Mouse (Mus musculus): ENCODE data around the gene Trim37.
"Not testable (repeated sequence)": the region's sequence is repeated elsewhere in the genome, so short reads cannot be mapped to it uniquely, and the experiment has no call there.

The Trim37 gene

GRCm38 (mm10) chr11:87227056-87227455 lies 100.2 kb downstream of the Trim37 start:
- no peak for DNase-seq (ENCODE audit: low spot score)

- no peak for DNase-seq (ENCODE audit: low spot score)
Measured at GRCm38 (mm10) chr11:87233377-87233776, 106.5 kb downstream of the Trim37 start.

- no peak for DNase-seq (ENCODE audit: low spot score)
Measured at GRCm38 (mm10) chr11:87234743-87235485, 108.0 kb downstream of the Trim37 start.

GRCm38 (mm10) chr11:87235486-87235872 lies 108.6 kb downstream of the Trim37 start:
- DNase-seq (ENCODE audit: low spot score), result no peak

- DNase-seq (ENCODE audit: low spot score), result no peak
Measured at GRCm38 (mm10) chr11:87238891-87239530, 112.1 kb downstream of the Trim37 start.

- no peak for DNase-seq (ENCODE audit: low spot score)
Measured at GRCm38 (mm10) chr11:87240141-87240832, 113.4 kb downstream of the Trim37 start.

- no peak for DNase-seq (ENCODE audit: low spot score)
Measured at GRCm38 (mm10) chr11:87240833-87241215, 113.9 kb downstream of the Trim37 start.

- no peak for DNase-seq (ENCODE audit: low spot score)
Measured at GRCm38 (mm10) chr11:87241256-87241655, 114.4 kb downstream of the Trim37 start.

- DNase-seq (ENCODE audit: low spot score), result no peak
Measured at GRCm38 (mm10) chr11:87245171-87245840, 118.4 kb downstream of the Trim37 start.

- DNase-seq (ENCODE audit: low spot score), result no peak
Measured at GRCm38 (mm10) chr11:87246107-87246651, 119.3 kb downstream of the Trim37 start.

- no peak for DNase-seq (ENCODE audit: low spot score)
Measured at GRCm38 (mm10) chr11:87246724-87247493, 120.0 kb downstream of the Trim37 start.

GRCm38 (mm10) chr11:87247494-87247866 lies 120.6 kb downstream of the Trim37 start:
- no peak for DNase-seq (ENCODE audit: low spot score)

GRCm38 (mm10) chr11:87250132-87250531 lies 123.3 kb downstream of the Trim37 start:
- DNase-seq (ENCODE audit: low spot score), result no peak

- no peak for DNase-seq (ENCODE audit: low spot score)
Measured at GRCm38 (mm10) chr11:87253294-87253693, 126.4 kb downstream of the Trim37 start.

GRCm38 (mm10) chr11:87254149-87254548 lies 127.3 kb downstream of the Trim37 start:
- peak; percentile 61 for DNase-seq (ENCODE audit: low spot score)

GRCm38 (mm10) chr11:87257282-87257681 lies 130.4 kb downstream of the Trim37 start:
- DNase-seq (ENCODE audit: low spot score), result no peak

GRCm38 (mm10) chr11:87259792-87260191 lies 132.9 kb downstream of the Trim37 start:
- no peak for DNase-seq (ENCODE audit: low spot score)

- not testable (repeated sequence) for DNase-seq (ENCODE audit: low spot score)
Measured at GRCm38 (mm10) chr11:87261705-87262104, 134.8 kb downstream of the Trim37 start.

- DNase-seq (ENCODE audit: low spot score), result peak; percentile 50
Measured at GRCm38 (mm10) chr11:87263946-87264345, 137.1 kb downstream of the Trim37 start.

- DNase-seq (ENCODE audit: low spot score), result no peak
Measured at GRCm38 (mm10) chr11:87266246-87266645, 139.4 kb downstream of the Trim37 start.

- no peak for DNase-seq (ENCODE audit: low spot score)
Measured at GRCm38 (mm10) chr11:87268803-87269202, 141.9 kb downstream of the Trim37 start.
